Mouse (Mus musculus) G1E (cell line): ENCODE measurements at regions not wholly inside any gene's neighbourhood (a gene's known extent, or its start where the extent isn't known, plus 50 kb on each side); places are given as distances from the start of the nearest gene placed in this dataset.

Experiments
- ATAC-seq: 2 replicates; pipeline ENCODE4 v1.8.0; 2016; ENCODE audit warnings: mild to moderate bottlenecking; ENCODE audit not compliant: insufficient number of reproducible peaks, poor library complexity, low FRiP score, severe bottlenecking; ENCODE audit errors: extremely low read depth
- DNase-seq: peaks from one replicate; pipeline ENCODE4 v3.0.0; 2012; ENCODE audit warnings: low spot score
- H3K27me3 ChIP-seq: 2 replicates; pipeline ENCODE4 v1.6.1; 2012; ENCODE audit warnings: mild to moderate bottlenecking, low read length, inconsistent platforms; ENCODE audit not compliant: insufficient read depth
- H3K36me3 ChIP-seq: replicated peaks from 2 replicates; pipeline ENCODE3; 2012; ENCODE audit warnings: mild to moderate bottlenecking, inconsistent platforms
- H3K4me1 ChIP-seq: 2 replicates; pipeline ENCODE4 v1.6.1; 2012; ENCODE audit warnings: low read depth, low read length, inconsistent platforms, mixed read lengths; ENCODE audit not compliant: insufficient read depth
- H3K4me3 ChIP-seq: 2 replicates; pipeline ENCODE4 v1.5.1; 2012; ENCODE audit warnings: low read depth, mild to moderate bottlenecking, inconsistent platforms, low read length, moderate library complexity, mixed read lengths
- H3K9me3 ChIP-seq: replicated peaks from 2 replicates; pipeline ENCODE4 v1.6.1; 2012; ENCODE audit warnings: inconsistent platforms
- CTCF ChIP-seq: IDR thresholded peaks from 2 replicates; pipeline ENCODE4 v1.5.1; 2012; ENCODE audit warnings: low read depth, low read length, inconsistent platforms, mixed read lengths
- GATA1 ChIP-seq: IDR thresholded peaks from 2 replicates; pipeline ENCODE4 v1.6.1; 2012; ENCODE audit warnings: borderline replicate concordance, low read length, inconsistent platforms, mixed read lengths
- GATA2 ChIP-seq: IDR thresholded peaks from 2 replicates; pipeline ENCODE4 v1.6.1; 2012; ENCODE audit warnings: low read depth, low read length, inconsistent platforms, borderline replicate concordance
- POLR2AphosphoS5 ChIP-seq: IDR thresholded peaks from 2 replicates; pipeline ENCODE4 v1.6.1; 2012; ENCODE audit warnings: low read depth, low read length, inconsistent platforms; ENCODE audit not compliant: insufficient replicate concordance
- TAL1 ChIP-seq: conservative IDR thresholded peaks from 2 replicates; pipeline ENCODE4 v1.6.1; 2012; ENCODE audit warnings: low read depth, low read length, inconsistent platforms, mixed read lengths

- TF ChIP-seq TAL1 = no peak
- no peak for TF ChIP-seq POLR2AphosphoS5
- TF ChIP-seq GATA2 = no peak
- TF ChIP-seq GATA1 = no peak
- TF ChIP-seq CTCF = no peak
- Histone ChIP-seq H3K4me1 (no peaks in the 10 kb centered on the region), H3K36me3 (no peaks in the 10 kb centered on the region), H3K27me3 (no peaks in the 10 kb centered on the region), H3K9me3 (no peaks in the 10 kb centered on the region), H3K4me3 (no peak overlapping the region)
- DNase-seq (no peak), ATAC-seq (no peak)
Observed at GRCm38 (mm10) chr11:26962928-26963667, 369.3 kb upstream of the Vrk2 start.

GRCm38 (mm10) chr11:26962040-26962927 is 368.5 kb upstream of the Vrk2 start:
- ATAC-seq = no peak
- no peak overlapping the region for H3K4me3 ChIP-seq
- H3K9me3 ChIP-seq = no peaks in the 10 kb centered on the region
- no peak for DNase-seq
- no peaks in the 10 kb centered on the region for H3K4me1 ChIP-seq
- TF ChIP-seq POLR2AphosphoS5 (no peak), GATA2 (no peak), GATA1 (no peak), TAL1 (no peak), CTCF (no peak)
- H3K27me3 ChIP-seq = no peaks in the 10 kb centered on the region
- H3K36me3 ChIP-seq = no peaks in the 10 kb centered on the region

- Histone ChIP-seq H3K9me3 (no peaks in the 10 kb centered on the region), H3K36me3 (no peaks in the 10 kb centered on the region), H3K4me1 (no peaks in the 10 kb centered on the region), H3K27me3 (no peaks in the 10 kb centered on the region), H3K4me3 (no peak overlapping the region)
- peak; percentile 80 for ATAC-seq
- peak; percentile 34 for DNase-seq
- TF ChIP-seq TAL1 (no peak), CTCF (peak; percentile 70), GATA1 (no peak), GATA2 (no peak), POLR2AphosphoS5 (no peak)
Observed at GRCm38 (mm10) chr11:26961336-26961980, 367.7 kb upstream of the Vrk2 start.

GRCm38 (mm10) chr11:26956153-26956552 is 362.4 kb upstream of the Vrk2 start:
- H3K36me3 ChIP-seq = no peaks in the 10 kb centered on the region
- H3K4me3 ChIP-seq = no peak overlapping the region
- no peaks in the 10 kb centered on the region for H3K4me1 ChIP-seq
- DNase-seq = no peak
- no peak for ATAC-seq
- no peak for TF ChIP-seq CTCF
- H3K9me3 ChIP-seq = no peaks in the 10 kb centered on the region
- no peaks in the 10 kb centered on the region for H3K27me3 ChIP-seq

GRCm38 (mm10) chr11:26931766-26932165 is 338.0 kb upstream of the Vrk2 start:
- ATAC-seq = no peak
- no peaks in the 10 kb centered on the region for H3K36me3 ChIP-seq
- no peak for TF ChIP-seq CTCF
- no peak for TF ChIP-seq GATA1
- no peak for TF ChIP-seq GATA2
- TF ChIP-seq POLR2AphosphoS5 = no peak
- no peak for TF ChIP-seq TAL1

GRCm38 (mm10) chr11:26907099-26907498 is 313.3 kb upstream of the Vrk2 start:
- Histone ChIP-seq H3K9me3 (no peaks in the 10 kb centered on the region), H3K4me3 (no peak overlapping the region), H3K36me3 (no peaks in the 10 kb centered on the region), H3K4me1 (no peaks in the 10 kb centered on the region), H3K27me3 (no peaks in the 10 kb centered on the region)
- DNase-seq (no peak), ATAC-seq (no peak)
- TF ChIP-seq GATA1 = no peak
- TF ChIP-seq TAL1 = no peak
- no peak for TF ChIP-seq GATA2
- no peak for TF ChIP-seq POLR2AphosphoS5
- TF ChIP-seq CTCF = no peak

More at GRCm38 (mm10) chr11:26931766-26932165, 338.0 kb upstream of the Vrk2 start:
- Histone ChIP-seq H3K4me1 (no peaks in the 10 kb centered on the region), H3K27me3 (no peaks in the 10 kb centered on the region), H3K4me3 (no peak overlapping the region), H3K9me3 (no peaks in the 10 kb centered on the region)
- DNase-seq = no peak
